Mouse (Mus musculus) T-cell, adult 66 days (primary cell): ENCODE results near the gene Ssxa1. TPM values are rescaled to one million over a fixed set of nuclear protein-coding genes. Genes with fewer than 3 reads are reported as not detected.

Experiments
- total RNA-seq, 2 experiments: library from RNA; stranded (reverse); gene quantifications; 3 replicates in 1 of 2; 4 replicates in 1 of 2; pipeline ENCODE4 v1.2.4; 2023

Gene Ssxa1
- not detected for total RNA-seq

DNA sequence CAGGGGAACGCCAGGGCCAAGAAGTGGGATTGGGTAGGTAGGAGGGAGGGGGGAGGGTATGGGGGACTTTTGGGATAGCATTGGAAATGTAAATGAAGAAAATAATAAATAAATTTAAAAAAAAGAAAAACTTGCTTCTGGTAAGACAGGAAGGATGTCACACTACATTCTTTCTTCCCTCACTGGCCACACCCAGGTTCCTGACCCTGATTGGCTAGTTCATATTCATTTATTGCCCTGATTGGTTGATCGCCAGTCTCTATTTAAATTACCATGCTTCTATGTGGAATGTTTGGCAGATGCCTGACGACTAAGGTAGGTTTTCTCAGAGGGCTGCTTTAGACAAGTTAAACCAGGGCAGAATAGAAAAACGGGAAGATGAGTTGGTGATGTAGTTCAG is at the start of gene Ssxa1:
Ssxa1 (plus strand) TSS at position 301 of the 400 bp plus-strand sequence.

DNA sequence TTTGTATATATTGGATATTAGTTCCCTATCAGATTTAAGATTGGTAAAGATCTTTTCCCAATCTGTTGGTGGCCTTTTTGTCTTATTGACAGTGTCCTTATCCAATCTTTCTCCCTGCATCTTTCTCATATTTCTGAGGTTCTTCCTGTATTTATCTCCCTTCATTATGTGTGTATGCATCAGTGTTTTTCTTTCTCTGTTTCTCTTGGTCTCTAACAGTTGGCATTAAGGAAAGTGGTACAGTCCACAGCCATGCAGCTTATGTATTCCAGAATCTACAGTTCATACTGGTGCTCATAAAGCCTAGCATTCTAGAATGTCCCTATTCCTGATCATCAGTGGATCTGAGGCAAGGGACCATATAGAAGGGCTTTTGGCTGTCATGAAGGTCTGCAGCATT is 47.5 kb upstream of the Ssxa1 start, which contains the start of gene Spaca5:
Spaca5 (plus strand) TSS at position 301 of the 400 bp plus-strand sequence.

DNA sequence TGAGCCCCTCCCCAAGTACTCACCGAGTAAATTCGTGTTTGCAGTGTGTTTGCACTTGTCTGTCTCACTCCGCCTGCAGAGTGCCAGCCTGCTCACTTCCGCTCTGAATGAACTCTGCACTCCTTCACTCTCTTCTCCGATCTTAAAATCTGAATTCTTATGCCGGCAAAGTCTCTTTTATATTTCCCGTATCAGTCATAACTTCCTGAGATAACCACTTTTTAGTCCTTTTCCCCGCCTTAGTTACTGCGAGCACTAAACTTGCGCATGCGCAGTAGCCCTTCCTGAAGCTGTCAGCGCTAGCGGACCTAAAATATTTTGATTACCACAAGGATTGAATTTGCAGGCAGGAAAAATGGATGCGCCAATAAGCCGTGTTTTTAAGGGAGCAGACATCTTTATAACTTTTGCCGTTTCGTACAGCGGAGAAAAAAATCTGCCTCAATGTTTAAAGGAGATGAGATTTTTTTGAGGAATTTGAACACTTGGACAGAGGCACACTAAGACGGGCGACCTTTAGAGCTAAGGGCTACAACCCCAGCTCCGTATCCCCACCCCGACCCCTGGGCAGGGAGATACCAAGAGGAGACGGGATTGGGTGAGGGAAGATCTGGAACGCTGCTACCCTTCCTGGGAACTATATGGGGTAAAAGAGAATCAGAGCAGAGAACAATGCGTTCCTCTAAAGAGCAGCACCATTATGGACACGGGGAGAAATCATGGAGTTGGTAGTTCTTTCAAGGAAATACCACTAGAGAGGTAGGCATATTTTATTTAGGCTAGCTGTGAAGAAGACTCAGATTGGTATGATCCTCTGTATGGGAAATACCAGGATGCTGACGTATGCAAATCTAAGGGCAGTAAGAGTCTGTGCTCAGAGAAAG is 26.4 kb upstream of the Ssxa1 start, which contains the start of gene Zfp300:
Zfp300 (minus strand) TSS at position 545 of the 884 bp plus-strand sequence.

Other genes starting within 250 kb of the Ssxa1 start
- under 1 TPM; 0.68 to 0.93 TPM for gene Timp1, start 245.7 kb upstream of the Ssxa1 start, total RNA-seq
- under 1 TPM in 1 of 2 experiments, not detected in 1; 0.32 TPM for gene Syn1, start 194.8 kb upstream of the Ssxa1 start, total RNA-seq
- 10 to 100 TPM; 18.5 to 18.9 TPM for gene Cfp, start 184.3 kb upstream of the Ssxa1 start, total RNA-seq
- 10 to 100 TPM; 20.9 to 23.2 TPM for gene Elk1, start 165.2 kb upstream of the Ssxa1 start, total RNA-seq
- 10 to 100 TPM; 35.3 to 40.3 TPM for gene Uxt, start 153.8 kb upstream of the Ssxa1 start, total RNA-seq
- 10 to 100 TPM; 25.6 to 28.9 TPM for gene Zfp182, start 53.5 kb upstream of the Ssxa1 start, total RNA-seq
- gene Spaca5, start 47.4 kb upstream of the Ssxa1 start, total RNA-seq: not detected
- 1 to 10 TPM; 1.3 to 2.1 TPM for gene Zfp300, start 26.3 kb upstream of the Ssxa1 start, total RNA-seq
- gene Gm21876, start 59.8 kb downstream of the Ssxa1 start, total RNA-seq: not detected